Mouse (Mus musculus) layer of hippocampus, adult 8-10 months (tissue): ENCODE measurements around the gene Comp. TPM values are rescaled to one million over a fixed set of nuclear protein-coding genes. Genes with fewer than 3 reads are reported as not detected.

Source experiments
- DNase-seq, 2 experiments: peaks; one replicate each; pipeline ENCODE4 v3.0.0; 2022; ENCODE audit warnings: low spot score in 2 of 2
- total RNA-seq, 4 experiments: library from RNA; stranded (reverse); gene quantifications; 2 replicates each; pipeline ENCODE4 v1.2.4; 2022

Gene Comp
- total RNA-seq, 4 experiments from 2014 or later: 0.31 to 1.4 (median 0.73) TPM

GRCm38 (mm10) chr8:70396184-70396583 lies 22.8 kb downstream of the Comp start:
- DNase-seq: no peak

- DNase-seq: no peak
Measured at GRCm38 (mm10) chr8:70397611-70398563, 24.5 kb downstream of the Comp start.

- no peak for DNase-seq
Measured at GRCm38 (mm10) chr8:70404212-70404611, 30.9 kb downstream of the Comp start.

- DNase-seq: no peak
Measured at GRCm38 (mm10) chr8:70405189-70405588, 31.8 kb downstream of the Comp start.

- no peak for DNase-seq
Measured at GRCm38 (mm10) chr8:70406427-70407069, 33.2 kb downstream of the Comp start.

- no peak for DNase-seq
Measured at GRCm38 (mm10) chr8:70408301-70408700, 34.9 kb downstream of the Comp start.

GRCm38 (mm10) chr8:70409019-70409418 lies 35.7 kb downstream of the Comp start:
- DNase-seq: no peak

GRCm38 (mm10) chr8:70409455-70409871 lies 36.1 kb downstream of the Comp start:
- peak; percentile 60 to 64 for DNase-seq

GRCm38 (mm10) chr8:70410281-70410680 lies 36.9 kb downstream of the Comp start:
- no peak for DNase-seq

- no peak for DNase-seq
Measured at GRCm38 (mm10) chr8:70414310-70414946, 41.1 kb downstream of the Comp start.

- DNase-seq: no peak
Measured at GRCm38 (mm10) chr8:70415540-70416451, 42.4 kb downstream of the Comp start.

- peak; percentile 67 to 70 for DNase-seq
Measured at GRCm38 (mm10) chr8:70416941-70417340, 43.6 kb downstream of the Comp start.

- DNase-seq: peak; percentile 70
Measured at GRCm38 (mm10) chr8:70417914-70418313, 44.6 kb downstream of the Comp start.

GRCm38 (mm10) chr8:70418954-70419353 lies 45.6 kb downstream of the Comp start:
- peak; percentile 70 to 76 for DNase-seq

- no peak for DNase-seq
Measured at GRCm38 (mm10) chr8:70419879-70420643, 46.7 kb downstream of the Comp start.

GRCm38 (mm10) chr8:70421349-70422104 lies 48.2 kb downstream of the Comp start:
- DNase-seq: no peak

GRCm38 (mm10) chr8:70422722-70423121 lies 49.4 kb downstream of the Comp start:
- DNase-seq: no peak

- DNase-seq: no peak
Measured at GRCm38 (mm10) chr8:70426300-70426907, 53.0 kb downstream of the Comp start.

- DNase-seq: no peak
Measured at GRCm38 (mm10) chr8:70431213-70431612, 57.9 kb downstream of the Comp start.
